Mouse (Mus musculus) liver, adult 2 months (tissue): ENCODE results near the gene Gm20388.

Source experiments
- CTCF ChIP-seq: fragments of 200-500 bp; IDR thresholded peaks from 2 replicates; pipeline ENCODE4 v1.5.1; 2011; ENCODE audit warnings: low read depth, low read length, control low read depth
- POLR2A ChIP-seq: fragments of 200-500 bp; IDR thresholded peaks from 2 replicates; pipeline ENCODE4 v1.6.1; 2011; ENCODE audit warnings: low read length, control low read depth; ENCODE audit not compliant: insufficient read depth; ENCODE audit errors: extremely low read depth

DNA sequence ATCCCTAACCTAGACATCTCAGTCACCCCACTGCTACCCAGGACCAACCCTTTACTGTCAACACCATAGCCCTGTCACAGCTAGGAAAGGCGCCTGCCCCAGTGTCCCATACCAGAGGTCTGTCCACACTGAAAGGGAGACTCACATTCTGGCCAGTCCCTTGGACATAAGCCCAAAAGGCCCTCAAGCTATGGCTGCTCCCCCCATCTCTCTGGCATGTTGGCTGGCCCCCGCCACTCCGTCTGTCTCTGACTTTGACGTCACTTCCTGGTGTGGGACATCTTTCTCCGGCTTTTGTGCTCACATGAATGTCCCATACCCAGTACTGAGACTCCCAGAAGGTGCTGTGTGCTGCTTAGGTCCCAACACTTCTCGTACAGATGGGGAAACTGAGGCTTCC lies 1536.2 kb downstream of the Gm20388 start:
- TF ChIP-seq POLR2A: no peak
- TF ChIP-seq CTCF: no peak
